Mouse (Mus musculus) adrenal gland, postnatal 10 days (tissue): Measurements from ENCODE around the gene Gm9803. TPM values are rescaled to one million over a fixed set of nuclear protein-coding genes. Genes with fewer than 3 reads are reported as not detected.

Experiments used
- DNase-seq: peaks from one replicate; pipeline ENCODE4 v3.0.0; 2021; ENCODE audit warnings: mixed read lengths
- total RNA-seq, 2 experiments: library from RNA; stranded (reverse); gene quantifications; 2 replicates each; pipeline ENCODE4 v1.2.3; 2021

The Gm9803 gene
- total RNA-seq, 2 experiments from 2014 or later = 18.7 to 26.3 TPM

DNA sequence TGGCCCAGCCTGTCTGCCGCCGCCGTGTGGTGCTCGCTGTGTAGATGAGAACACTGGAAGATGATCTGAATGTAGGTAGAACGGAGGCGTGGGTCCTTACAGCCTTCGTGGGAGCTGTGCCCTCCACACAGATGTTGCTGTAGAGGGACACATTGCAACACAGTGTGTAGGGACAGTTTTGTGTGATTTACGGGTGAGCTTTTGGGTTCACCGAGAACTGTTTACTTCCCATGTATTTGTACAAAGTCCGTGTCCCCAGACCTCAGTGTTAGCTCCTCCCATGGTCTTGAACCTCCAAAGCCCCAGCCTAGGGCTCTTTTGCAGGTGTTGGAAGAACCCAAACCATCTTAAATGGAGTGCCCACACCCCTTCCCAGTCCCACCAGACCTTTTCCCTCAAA, 10.9 kb upstream of the Gm9803 start:
- DNase-seq = no peak

DNA sequence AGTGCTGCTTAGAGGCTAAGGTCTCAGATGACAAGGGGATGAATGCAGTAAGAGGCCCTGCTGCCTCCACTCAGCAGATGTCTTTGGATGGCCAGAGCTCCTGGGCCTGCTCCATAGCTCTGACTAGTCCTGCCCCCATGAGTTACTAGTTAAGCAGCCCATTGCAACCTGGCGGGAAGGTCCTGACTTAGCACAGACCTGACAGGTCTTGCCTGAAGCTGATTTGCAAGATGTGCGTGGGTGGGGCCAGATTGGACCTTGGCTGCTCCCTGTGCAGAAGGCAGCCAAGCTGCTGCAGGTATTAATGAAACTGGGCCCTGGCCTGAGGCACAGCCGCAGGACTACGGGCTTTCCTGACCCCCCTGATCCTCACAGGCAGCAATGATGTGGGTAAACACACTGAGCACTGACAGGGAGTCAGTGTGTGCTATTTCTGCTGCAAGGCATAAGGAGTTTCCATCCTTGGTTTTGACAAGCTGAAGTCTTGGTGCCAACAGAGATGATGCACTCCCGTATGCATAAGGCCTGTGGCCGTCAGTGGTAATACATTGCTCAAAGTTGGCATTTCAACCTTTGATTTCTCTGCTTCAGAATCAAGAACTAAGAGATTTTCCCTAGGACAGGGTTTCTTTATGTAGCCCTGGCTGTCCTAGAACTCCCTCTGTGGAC, 6.8 kb upstream of the Gm9803 start:
- no peak for DNase-seq

DNA sequence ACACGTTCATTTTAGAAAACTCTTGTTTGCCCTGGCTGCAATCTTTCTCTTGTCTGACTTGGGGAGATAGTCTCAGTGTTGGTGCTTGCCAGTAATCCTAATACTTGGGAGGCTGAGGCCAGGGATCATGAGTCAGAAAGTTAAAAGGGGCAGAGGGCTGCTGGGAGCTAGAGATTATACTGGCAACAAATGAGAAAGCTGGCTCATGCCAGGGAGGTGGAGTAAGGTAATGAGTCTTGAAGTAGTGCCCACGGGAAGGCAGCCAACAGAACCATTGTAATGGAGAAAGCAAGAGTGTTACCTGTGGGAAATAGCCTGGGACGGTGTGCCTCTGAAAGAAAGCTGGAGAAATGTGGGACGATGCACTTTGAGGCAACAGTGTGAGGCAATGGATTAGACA, 6.0 kb upstream of the Gm9803 start:
- peak; percentile 63 for DNase-seq

DNA sequence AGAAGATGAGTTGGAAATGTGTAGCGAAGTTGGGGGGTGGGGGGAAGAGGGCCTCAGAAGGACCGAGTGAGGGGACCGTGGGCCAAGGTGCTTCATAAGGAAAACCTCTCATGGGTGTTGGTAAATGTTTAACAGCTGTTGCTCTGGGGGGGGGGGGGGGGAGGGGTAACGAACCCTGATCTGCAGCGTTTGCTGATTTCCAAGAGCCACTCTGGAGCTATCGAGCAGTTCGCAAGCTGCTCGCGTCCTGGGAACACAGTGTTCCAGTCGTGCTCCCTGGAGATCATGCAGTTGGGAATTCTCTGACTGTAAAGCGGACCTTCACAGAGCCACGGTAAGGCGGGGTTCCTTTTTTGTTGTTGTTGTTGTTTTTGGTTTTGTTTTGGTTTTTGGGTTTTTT, 5.5 kb upstream of the Gm9803 start:
- peak; percentile 65 for DNase-seq

DNA sequence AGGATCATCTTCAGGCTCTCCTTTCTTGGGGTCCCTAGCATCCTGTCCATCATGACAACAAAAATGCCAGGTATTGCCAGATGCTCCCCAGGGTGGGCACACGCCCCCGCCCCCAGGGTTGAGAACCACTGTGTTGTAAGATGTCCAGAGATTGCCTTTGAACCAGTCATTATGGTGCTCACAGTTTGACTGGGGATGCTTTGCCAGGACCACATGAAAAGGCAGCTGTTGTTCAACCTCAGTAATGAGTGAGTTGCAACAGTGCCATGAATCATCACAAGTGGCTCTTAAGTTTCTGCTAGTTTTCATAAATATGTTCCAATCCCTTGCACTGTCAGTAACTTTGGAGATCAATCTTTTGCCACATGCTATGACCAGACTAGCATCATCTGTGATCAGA, 3.9 kb upstream of the Gm9803 start:
- no peak for DNase-seq

DNA sequence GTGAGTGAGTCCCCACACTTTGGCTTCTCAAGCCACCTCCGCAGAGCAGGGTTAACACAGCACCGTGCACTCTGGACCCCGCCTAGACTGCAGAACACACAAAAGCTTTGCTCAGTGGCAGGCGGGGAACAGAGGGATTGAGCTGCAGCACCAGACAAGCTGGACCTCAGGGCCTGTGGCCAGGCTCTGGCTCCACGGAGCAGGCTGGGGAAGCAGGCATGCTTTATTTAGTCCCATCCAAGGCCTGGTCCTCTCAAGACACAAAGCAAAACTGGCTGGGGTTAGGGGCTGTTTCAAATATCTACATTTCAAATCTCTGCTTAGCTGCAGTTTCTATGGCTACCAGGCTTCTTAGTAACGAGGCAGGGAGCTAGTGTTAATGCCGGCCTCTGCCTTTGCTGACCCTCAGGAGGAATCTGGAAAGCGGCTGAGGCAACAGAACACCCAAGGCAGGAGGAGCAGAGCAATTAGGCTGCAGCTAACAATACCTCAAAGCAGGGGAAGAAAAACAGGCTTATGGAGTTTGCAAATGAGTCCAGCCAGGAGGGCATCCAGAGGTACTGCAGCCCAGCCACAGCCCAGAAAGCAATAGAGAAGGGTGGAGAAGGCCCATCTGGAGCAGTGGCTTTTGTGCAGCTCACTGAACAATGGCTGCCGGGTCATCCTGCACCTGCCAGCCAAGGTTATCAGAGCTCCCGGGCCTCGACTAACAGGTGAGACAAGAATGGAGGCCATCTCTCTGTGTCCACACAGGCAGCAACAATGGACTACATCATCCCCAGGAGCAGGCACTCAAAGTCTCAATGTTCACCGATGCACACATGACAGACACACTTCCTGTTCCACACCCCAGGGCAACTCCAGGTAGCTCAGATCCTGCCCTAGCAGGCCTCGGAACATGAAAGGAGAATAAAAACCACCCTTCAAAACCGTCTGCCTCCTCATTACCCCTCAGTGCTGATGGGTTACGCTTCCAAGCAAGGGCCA, 3.7 kb downstream of the Gm9803 start:
- no peak for DNase-seq

DNA sequence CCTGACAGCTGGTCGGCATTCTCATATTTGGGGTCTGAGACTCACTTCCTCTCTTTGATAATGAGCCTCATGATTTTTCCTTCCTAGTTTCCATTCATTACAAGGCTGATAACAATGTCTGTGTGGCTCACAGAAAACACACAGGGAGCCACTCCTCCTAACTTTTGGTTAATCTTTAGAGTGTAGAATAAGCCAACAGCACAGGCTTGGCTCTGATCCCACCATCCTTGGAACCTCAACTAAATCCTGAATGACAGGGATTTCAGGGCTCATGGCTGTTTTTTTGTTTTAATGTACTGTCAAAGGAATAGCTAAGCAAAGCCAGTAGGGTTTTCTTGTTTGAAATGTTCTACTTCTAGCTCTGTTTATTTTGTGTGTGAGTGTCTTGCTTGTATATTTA, 10.5 kb downstream of the Gm9803 start:
- no peak for DNase-seq

- no peak for DNase-seq
Observed at GRCm38 (mm10) chr10:43537652-43538051, 13.8 kb downstream of the Gm9803 start.

DNA sequence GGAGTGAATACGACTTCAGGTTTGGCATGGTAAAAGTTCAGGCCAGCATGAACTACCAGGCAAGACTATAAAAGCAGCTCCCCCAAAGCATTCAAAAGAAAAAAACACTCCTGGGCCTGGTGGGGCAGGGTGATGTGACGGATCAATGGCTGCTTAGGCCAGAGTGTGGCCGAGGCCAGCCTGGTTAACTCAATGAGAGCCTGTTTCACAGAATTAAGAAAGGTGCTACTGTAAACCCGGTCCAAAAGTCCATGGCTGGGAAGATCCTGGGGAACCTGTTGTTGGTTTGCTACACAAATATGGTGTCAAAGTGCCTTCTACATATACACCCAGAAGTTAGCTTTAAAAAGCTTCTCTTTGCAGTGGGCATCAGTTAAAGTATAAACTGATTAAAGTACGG, 14.9 kb downstream of the Gm9803 start:
- no peak for DNase-seq

DNA sequence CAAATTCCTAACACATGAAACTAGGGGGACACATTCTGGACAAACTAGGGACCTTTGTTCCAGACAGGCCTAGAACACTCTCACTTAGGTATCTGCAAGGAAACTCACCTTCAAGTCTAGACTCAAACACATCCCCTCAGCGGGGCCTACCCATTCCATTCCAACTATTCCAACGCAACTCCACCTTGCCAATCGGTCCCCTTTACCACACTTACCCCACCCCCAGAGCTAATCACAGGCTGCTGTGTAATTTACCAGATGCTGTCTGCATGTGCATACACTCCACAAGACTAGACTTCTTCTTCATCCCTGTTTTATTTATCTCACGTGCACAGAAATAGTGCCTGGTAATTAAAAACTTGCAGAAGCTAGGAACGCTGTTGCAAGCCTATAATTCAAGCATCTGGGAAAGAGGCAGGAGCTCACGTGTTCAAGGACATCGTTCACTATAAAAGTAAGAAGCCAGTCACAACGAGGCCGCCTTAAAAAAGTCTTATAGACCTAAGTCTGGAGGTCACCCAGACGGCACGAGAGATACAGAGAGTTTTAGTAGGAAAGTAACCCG, 15.9 kb downstream of the Gm9803 start:
- DNase-seq = no peak

- peak; percentile 98 for DNase-seq
Observed at GRCm38 (mm10) chr10:43540442-43541152, 16.7 kb downstream of the Gm9803 start, which contains the start of gene 1700021F05Rik. 1700021F05Rik (minus strand) TSS chr10:43540994.

- no peak for DNase-seq
Observed at GRCm38 (mm10) chr10:43541153-43541544, 17.3 kb downstream of the Gm9803 start.

- no peak for DNase-seq
Observed at GRCm38 (mm10) chr10:43549411-43549810, 25.5 kb downstream of the Gm9803 start.

DNA sequence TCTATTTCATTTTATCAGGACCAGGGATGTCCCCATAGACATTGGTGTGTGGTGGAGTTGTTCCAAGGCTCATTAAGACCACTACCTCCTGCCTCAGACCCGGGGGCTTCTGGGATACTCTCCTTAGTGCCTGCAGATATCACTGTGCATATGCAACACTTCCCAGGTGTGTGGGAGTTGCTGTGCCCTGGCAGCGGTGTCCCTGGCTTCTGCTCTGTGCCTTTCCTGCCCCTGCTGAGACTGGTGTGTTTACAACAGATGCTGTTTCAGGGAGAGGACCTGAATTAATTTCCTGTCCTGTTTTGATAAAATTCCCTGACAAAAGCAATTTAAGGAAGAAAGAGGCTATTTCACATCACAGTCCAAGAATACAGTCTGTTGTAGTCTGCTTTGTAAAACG, 27.0 kb downstream of the Gm9803 start:
- DNase-seq = no peak

DNA sequence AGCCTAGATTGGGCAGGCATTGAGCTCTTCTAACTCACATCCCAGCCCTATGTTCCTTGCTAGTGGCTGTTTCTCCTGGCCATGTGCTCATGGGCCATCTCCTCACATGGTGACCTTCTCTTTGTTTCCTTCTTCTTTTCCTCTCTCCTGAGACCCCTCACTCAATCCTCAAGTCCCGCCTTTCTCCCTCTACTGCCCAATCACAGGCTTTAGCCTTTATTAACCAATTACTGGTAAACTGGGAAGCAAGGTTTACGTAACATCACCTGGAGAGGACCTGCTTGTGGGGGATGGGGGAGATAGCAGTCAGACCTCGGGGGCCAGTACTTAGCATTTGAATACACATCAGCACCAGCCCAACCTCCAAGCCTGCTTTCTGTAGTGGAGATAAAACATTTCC, 27.5 kb downstream of the Gm9803 start:
- DNase-seq = no peak

- no peak for DNase-seq
Observed at GRCm38 (mm10) chr10:43557630-43558165, 33.8 kb downstream of the Gm9803 start.

DNA sequence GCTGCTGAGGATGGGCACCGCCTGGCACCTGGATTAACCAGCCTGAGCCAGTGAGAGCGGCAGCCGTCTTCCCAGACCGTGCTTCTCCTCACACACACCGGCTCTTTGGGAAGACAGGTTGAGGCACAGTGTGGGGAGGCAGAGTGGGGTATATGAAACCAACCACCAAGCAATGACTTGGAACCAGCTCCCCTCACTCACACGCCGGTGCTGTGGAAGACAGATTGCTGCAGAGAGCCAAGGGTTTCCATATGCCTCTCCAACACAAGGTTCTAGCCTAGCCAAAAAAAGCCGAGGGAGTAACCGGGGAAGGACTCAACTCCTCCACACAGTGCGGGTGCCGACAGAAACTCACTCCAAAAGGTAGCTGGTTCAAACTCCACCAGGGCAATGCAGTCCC, 35.4 kb downstream of the Gm9803 start:
- DNase-seq = no peak

GRCm38 (mm10) chr10:43560765-43561164, 36.9 kb downstream of the Gm9803 start:
- no peak for DNase-seq

DNA sequence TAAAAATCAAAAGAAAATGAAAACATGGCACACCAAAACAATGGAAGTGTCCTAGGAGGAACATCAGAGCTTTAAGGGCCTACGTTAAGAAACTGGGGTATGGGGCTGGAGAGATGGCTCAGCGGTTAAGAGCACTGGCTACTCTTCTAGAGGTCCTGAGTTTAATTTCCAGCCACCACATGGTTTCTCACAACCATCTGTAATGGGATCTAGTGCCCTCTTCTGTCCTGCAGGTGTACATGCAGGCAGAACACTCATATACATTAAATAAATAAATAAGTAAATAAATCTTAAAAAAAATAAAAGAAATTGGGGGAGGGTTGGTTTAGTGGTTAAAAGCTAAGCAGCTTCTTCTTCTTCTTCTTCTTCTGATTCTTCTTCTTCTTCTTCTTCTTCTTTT, 37.4 kb downstream of the Gm9803 start:
- DNase-seq = no peak
